Mouse (Mus musculus): ENCODE results near the gene Uqcrc2. TPM values are rescaled to one million over a fixed set of nuclear protein-coding genes. Genes with fewer than 3 reads are reported as not detected.

Uqcrc2 gene
- 250 and 261 TPM in 2 replicates for total RNA-seq (2015)
- total RNA-seq (2017): 165 and 178 TPM in 2 replicates

DNA sequence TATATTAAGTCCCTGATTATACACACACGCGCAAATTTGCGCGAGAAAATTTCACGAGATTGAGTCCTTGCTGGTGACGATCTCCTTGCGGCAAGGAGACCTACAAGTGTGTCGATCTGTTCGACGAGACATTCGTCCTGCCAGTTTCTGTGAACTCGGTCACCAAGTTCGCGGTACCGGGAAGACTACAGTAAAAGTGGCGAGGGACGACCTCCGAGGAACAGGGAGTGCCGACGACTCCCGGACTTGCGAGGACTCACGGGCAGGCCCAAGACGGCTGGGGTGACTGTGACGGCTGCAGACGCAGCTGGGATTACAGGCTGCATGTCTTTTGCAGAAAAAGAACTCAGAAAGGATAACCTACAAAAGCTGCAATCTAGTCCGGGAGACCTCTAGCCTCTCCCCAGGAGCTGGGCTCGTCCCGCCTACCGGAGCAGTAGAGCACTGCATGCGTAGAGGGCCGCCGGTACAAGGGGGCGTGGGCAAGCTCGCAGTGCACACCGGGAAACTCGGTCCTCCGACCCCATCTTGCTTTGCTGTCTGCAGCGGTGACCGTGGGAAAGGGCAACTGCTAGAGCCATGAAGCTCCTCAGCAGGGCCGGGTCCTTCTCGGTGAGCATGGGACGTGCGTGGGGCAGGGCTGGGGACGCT is at the start of gene Uqcrc2:
Gene Uqcrc2, plus strand, starts transcription at position 466 of the 651 bp plus-strand sequence.
- peak; percentile 93 for ATAC-seq (replicated peaks; ENCODE audit: poor library complexity)

DNA sequence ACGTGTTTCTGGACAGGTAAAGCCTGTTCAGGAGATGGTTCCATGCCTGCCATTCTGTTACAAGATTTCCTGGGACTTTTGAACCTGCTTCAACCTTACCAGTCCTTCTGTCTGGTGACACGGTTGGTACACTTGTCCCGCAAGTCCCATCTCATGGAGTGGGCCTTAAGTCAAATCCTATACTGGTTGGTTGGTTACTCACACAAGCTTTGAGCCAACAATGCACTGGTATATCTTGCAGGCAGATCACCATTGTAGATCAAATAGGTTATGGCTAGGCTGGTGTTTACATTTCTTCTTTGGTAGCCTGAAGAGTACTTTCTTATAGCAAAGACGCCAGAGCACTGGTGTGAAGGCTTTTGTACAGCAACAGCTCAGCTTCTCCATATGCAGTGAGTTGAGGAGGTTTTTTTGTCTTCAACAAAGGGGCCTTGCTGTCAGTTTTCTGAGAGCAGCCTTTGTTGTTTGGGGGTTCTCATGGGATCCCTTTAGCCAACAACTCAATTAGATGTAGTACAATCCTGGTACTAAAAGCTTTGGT is 37.7 kb upstream of the Uqcrc2 start:
- ATAC-seq (replicated peaks; ENCODE audit: poor library complexity): no peak

GRCm38 (mm10) chr7:120597744-120598243 is 37.2 kb upstream of the Uqcrc2 start:
- 0 out of 2 replicates have a peak, but pooled peaks have one; percentile 39 for ATAC-seq (replicated peaks; ENCODE audit: poor library complexity)

DNA sequence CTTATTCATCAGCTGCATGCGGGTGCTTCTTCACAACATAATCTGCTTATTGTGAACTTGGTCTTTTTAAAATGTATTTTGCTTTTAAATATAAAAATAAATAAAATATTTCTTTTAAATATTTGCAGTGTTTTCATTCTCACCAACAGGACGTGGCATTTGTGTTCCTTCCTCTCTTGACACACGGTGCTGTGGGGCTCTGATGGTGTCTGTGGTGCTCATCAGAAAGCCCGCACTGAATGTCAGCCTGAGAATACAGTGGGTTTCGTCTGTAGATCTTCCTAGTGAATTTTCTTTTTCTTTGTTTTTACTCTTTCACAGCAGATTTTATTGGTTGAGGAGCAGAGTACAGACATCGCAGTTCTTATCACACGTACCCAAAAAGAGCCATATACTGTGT is 36.6 kb upstream of the Uqcrc2 start:
- no peak for ATAC-seq (replicated peaks; ENCODE audit: poor library complexity)

DNA sequence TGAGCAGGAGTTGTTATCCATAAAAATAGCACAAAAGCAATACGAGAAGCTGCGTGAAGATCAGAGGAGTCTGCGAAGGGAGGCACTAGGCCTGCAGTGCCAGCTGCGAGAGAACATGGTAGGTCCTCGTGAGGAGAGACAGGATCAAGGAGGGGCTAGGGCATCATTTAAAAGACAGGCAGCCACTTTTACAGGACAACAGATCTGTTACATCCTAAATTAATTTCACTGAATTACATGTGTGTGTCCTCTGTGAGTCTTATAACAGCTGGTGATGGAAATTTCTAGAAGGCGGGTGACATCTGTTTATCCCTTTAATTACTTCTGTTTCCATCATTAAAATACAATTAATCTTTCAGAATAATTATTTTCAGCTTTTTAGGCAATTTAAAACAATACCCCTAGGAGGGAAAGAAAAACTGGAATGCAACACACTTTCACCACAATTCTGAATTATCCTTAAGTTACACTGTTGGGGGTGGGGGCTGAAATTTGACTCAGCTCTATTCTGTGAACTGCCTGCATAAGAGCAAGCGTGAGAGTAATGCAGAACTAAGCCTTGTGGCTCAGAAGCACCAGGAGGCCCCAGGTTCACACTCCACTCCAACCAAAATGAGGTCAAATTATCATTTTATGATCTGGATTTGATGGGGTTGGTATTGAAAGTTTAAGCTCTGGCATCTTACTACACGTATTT is 14.8 kb upstream of the Uqcrc2 start:
- no peak for ATAC-seq (replicated peaks; ENCODE audit: poor library complexity)

DNA sequence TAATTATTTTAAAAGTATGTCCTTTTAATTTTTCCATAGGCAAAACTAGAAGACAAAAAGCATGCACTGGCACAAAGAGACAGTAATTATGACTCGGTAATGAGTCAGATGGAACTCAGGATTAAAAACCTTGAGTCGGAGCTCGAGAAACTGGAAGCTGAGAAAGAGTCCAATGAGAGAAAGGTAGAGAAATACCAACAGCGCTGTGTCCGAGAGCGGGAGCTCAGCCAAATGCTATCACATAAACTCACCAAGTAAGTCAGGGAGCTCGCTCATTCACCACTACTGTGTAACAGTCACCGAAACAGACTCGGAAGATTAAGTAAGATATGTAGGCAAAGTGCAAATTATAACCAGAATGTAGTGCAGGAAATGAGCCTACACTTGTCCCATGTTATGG is 14.1 kb upstream of the Uqcrc2 start:
- no peak for ATAC-seq (replicated peaks; ENCODE audit: poor library complexity)

GRCm38 (mm10) chr7:120632518-120632917 is 2.5 kb upstream of the Uqcrc2 start:
- ATAC-seq (replicated peaks; ENCODE audit: poor library complexity): peak; percentile 38

DNA sequence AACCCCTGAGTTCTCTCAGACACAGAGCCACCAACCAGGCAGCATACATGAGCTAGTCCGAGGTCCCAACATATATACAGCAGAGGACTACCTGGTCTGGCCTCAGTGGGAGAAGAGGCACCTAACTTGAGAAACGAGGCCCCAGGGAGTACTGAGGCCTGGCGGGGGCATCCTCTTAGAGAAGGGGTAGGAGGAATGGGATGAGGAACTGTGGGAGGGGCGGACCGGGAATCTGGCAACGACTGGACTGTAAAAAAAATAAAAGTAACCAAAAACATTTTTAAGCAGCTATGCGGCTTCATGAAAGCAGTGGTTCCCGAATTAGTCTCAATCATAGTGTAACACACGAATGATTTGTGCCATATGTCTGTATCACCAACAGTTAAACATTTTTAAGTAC is 675 bp upstream of the Uqcrc2 start:
- no peak for ATAC-seq (replicated peaks; ENCODE audit: poor library complexity)

DNA sequence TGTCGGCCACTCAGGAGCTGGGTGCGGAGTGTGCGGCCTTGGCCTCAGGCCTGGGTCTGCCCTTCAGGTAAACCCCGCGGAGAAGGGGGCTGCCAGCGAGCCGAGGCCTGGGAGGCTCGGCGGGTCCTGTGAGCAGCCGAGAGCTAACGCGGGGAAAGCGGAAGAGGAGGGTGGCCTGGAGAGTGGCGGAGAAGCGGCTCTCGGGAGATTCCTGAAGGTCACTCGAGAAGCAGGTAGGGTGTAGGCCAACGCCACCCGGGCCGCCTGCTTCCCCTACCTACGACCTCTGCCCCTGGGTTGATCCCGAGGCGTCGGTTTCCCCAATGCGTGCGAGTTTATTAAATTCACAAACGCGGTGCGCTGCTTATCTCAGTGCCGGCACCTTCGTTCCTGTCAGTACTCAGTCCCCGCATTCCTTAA is 396 bp downstream of the Uqcrc2 start:
- peak; percentile 61 for ATAC-seq (replicated peaks; ENCODE audit: poor library complexity)

DNA sequence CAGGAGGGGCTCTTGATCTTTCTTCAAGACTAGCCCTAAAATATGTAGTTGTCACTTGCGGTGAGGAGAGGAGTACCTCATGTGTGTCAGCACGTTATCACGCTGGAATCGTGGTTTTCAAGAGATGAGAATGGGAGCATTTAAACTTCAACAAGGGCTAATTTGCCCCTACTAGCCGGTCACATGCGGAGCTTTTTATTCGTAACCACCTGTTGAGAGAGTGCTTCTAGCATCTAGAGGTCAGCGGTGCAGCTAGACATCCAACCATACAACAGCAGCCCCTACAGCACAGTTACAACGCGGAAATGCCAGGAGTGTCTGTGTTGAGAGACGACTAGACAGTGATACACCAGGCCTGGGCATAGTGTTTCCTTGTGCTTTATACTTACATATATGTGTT is 845 bp downstream of the Uqcrc2 start:
- peak; percentile 27 for ATAC-seq (replicated peaks; ENCODE audit: poor library complexity)

GRCm38 (mm10) chr7:120643217-120643616 is 8.2 kb downstream of the Uqcrc2 start:
- peak; percentile 63 for ATAC-seq (replicated peaks; ENCODE audit: poor library complexity)

GRCm38 (mm10) chr7:120647849-120648248 is 12.9 kb downstream of the Uqcrc2 start:
- no peak for ATAC-seq (replicated peaks; ENCODE audit: poor library complexity)

DNA sequence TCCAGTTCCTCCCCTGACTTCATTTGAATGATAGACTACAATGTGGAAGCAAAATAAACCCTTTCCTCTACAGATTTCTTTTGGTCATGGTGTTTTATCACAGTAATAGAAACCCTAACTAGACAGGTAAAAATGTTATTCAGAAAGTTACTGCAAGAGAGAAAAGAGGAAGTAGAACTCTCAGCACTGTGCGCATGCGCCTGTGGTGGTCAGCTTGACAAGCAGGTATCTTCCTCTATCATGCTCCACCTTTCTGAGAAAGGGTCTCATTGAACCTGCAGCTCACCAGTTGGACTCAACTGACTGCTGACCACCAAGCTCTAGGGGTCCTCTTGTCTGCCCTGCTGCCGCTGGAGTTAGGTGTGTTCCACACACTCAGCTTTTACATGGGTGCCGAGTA is 27.1 kb downstream of the Uqcrc2 start:
- peak; percentile 27; the same call in 1 of the 2 replicates for ATAC-seq (replicated peaks; ENCODE audit: poor library complexity)

DNA sequence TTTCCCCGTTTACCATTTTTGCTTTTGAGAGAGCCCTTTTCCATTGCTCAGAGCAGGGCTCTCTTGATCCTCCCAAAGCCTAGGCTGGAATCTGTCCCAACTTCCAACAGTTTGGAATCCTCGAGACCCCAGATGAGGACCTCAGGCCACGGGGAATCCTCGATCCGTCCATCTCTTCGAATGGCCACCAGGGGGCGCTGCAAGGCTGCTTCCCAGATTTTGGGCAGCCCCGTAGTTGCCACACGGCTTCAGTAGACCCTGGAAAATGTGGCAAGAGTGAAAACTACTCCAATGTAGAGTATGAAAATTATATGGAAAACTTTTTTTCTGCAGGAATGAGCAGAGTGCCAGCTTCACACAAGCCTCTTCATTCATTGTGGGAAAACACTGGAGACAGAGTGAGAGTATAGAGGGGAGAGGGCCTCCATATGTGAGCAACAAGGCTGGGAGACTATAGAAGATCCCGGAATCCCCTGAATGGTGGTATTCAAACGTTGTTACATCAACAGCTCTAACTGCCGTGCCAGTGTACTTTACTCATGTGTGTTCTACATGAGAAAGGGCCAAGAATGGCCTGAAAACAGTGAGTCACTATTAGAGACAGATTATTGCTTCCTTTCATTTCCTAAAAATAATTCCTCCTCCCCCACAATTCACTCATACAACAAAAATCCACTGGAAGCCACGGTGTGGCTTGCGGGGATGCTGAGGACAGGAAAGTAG is 35.3 kb downstream of the Uqcrc2 start, which contains the start of gene Pdzd9:
Gene Pdzd9, minus strand, starts transcription at position 191 of the 723 bp plus-strand sequence.
- ATAC-seq (replicated peaks; ENCODE audit: poor library complexity): peak; percentile 84

GRCm38 (mm10) chr7:120671271-120671670 is 36.3 kb downstream of the Uqcrc2 start:
- no peak for ATAC-seq (replicated peaks; ENCODE audit: poor library complexity)

DNA sequence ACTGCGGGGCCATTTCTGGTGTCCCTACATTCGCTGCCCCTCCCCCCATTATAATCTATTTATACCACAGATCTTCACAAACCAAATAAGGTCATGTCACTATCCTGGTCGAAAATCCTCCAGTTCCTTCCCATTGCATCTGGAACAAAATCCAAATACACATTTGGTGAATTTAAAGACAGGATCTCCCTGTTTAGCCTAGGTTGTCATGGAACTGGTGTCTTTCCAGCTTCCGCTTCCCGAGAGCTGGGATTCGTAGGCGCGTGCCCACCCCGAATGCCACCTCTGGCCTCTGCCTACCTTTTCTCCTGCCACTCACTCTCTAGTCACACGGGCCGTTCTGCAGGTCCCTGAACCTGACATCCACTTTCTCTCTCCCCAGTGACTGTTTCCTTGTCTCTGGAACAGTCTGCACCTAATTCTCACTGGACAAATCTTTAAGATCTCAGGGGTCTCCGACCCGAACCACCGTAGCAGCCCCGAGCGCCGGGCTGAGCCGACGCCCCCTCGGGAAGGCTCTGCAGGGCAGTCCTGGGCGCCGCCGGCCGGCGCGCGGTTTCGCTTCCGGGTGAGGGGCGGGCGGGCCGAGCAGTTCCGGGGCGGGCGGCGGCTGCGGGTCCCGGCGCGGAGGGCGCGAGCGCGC is 42.1 kb downstream of the Uqcrc2 start, which contains the start of gene Mosmo:
Gene Mosmo, plus strand, starts transcription at position 618 of the 643 bp plus-strand sequence.
- peak; percentile 56 for ATAC-seq (replicated peaks; ENCODE audit: poor library complexity)

DNA sequence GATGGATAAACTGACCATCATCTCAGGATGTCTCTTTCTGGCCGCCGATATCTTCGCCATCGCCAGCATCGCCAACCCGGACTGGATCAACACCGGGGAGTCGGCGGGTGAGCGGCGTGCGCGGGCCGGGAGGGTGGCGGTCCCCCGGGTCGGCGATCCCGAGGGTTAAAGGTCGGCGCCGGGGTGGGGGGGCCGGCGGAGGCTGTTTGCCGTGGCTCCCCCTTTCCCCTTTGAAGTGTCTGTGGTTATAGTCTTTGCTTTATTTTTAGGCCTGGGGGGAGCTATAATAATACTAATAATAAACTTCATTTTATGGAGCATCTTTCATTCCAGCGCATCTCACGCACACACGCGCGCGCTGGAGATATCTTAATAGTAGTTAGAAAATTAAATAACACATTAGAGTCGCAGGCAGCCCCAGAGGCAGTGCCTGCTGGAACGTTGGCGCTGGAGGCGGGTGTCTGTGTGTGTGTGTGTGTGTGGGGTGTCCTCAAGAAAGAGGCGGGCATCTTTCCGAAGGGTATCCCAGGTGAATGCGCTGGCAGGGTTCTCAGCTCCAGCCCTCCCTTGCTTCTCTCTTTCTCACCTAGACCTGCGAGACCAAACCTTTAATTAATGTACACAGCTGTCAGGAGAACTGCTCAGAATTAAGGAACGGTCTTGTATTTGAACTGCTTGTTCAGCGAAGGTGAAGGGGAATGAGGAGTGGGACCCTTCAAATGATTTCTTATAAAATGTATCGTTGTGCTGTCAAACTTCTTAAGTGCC is 43.0 kb downstream of the Uqcrc2 start:
- ATAC-seq (replicated peaks; ENCODE audit: poor library complexity): no peak

GRCm38 (mm10) chr7:120679023-120679422 is 44.0 kb downstream of the Uqcrc2 start:
- peak; percentile 56 for ATAC-seq (replicated peaks; ENCODE audit: poor library complexity)

- no peak for ATAC-seq (replicated peaks; ENCODE audit: poor library complexity)
These were observed 47.0 kb downstream of the Uqcrc2 start for GRCm38 (mm10) chr7:120682002-120682401.

DNA sequence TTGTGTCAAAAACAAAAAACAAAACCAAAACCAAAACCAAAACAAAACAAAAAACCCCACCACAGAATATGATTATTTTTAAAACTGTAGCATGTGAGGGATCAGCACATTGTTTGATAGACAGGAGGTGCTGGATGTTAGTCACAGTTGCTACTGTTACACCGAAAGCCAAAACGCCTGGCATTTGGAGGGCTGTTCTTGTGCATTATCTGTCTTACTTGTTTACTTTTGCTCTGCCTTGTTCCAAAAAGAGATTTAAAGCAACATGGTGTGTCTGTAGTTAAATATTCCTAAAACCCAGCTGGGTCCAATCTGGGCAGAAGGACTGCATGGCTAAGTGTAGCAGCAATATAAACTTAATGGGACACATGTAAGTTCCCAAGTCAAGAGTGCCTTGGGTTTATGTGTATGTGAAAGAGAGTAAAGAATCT is 49.8 kb downstream of the Uqcrc2 start:
- ATAC-seq (replicated peaks; ENCODE audit: poor library complexity): no peak

Measured in megakaryocyte progenitor cell, adult 5-6 weeks (primary cell).